Mouse (Mus musculus) gastrocnemius, adult 18-20 months (tissue): ENCODE data around the gene Cacng7. TPM values are rescaled to one million over a fixed set of nuclear protein-coding genes. Genes with fewer than 3 reads are reported as not detected.
"Not testable (repeated sequence)": the region's sequence is repeated elsewhere in the genome, so short reads cannot be mapped to it uniquely, and the experiment has no call there.

Experiments
- DNase-seq: peaks from one replicate; pipeline ENCODE4 v3.0.0; 2021; ENCODE audit warnings: low spot score
- microRNA-seq: library from miRNA; unstranded; fragments of <30 nt; microRNA quantifications from one replicate; pipeline ENCODE4 v1.2.0, GENCODE M21; 2021
- total RNA-seq, 2 experiments: library from RNA; stranded (reverse); gene quantifications; 2 replicates each; pipeline ENCODE4 v1.2.3; 2021

Cacng7 gene
- total RNA-seq, 2 experiments from 2014 or later, result 11.0 to 11.6 TPM

DNA sequence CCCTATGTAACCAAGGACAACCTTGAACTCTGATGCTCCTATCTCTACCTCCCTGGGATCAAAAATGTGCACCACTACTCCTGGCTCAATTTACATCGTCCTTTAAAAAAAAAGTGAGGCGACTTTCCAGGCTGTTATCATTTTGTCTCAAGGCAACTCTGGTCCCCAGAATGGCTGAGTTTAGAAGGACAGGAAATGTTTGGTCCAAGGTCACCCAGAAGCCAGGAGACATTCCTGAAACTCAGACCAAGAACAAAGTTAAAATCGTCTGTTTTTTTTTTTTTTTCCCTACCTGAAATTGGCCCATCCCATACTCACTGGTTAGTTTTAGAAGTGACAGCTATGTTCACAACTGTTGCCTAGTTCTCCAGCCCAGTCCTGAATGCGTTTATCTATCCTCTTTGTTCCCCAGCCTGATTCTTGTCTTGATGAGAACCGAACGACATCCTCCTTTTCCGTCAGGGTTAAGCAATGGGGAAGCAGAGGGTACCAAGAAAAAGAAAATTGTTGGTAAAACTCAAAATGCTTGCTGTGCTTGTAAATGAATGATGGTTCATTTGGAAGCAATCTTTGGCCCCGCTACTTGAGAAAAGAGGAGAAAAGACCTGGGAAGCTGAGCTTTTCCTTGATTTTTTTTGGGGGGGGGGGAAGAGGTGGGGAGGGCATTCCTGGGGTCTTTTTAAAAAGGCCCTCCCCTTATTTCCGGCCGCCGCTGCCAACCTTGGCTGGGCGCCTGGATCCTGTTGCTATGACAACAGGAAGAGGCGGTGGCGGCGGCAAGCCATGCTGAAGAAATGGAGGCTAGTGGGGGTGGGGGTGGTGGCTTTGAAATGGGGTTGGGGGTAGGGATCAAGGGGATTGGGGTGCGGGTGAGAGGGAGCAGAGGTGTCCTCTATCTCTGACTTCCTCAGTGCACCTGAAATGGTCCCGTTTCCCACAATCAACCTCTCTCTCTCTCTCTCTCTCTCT, 57.0 kb downstream of the Cacng7 start:
- no peak for DNase-seq

DNA sequence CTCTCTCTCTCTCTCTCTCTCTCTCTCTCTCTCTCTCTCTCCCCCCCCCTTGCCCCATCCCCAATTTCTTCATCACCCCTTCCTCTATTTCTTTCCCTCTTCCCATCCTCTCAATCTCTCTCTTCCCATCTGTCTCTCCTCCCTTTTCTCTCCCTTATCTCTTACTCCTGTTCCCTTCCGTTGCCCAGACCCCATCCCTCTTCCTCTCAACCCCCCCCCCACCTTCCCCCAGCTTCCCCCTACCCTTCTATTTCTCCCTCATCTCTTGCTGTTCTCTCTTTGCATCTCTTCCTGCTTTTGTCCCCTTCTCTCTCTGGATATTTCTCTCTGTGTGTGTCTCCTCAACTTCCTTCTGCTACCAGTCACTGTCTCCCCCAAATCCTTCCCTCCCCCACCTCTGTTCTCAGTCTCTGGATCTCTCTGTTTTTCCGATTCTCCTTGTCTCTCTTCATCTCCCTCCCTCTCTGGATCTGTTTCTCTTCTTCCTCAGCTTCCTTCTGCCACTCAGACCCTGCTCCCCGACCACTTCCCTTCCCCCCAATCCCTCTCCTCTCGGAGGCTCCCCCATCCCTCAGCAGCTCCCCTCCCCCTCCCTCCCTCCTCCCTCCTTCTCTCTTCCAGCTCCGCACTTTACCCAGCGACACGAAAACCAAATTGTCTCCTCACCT, 57.8 kb downstream of the Cacng7 start, which contains the start of gene Cacng8:
Gene Cacng8, plus strand, starts transcription at position 271 of the 668 bp plus-strand sequence.
- DNase-seq, result no peak

DNA sequence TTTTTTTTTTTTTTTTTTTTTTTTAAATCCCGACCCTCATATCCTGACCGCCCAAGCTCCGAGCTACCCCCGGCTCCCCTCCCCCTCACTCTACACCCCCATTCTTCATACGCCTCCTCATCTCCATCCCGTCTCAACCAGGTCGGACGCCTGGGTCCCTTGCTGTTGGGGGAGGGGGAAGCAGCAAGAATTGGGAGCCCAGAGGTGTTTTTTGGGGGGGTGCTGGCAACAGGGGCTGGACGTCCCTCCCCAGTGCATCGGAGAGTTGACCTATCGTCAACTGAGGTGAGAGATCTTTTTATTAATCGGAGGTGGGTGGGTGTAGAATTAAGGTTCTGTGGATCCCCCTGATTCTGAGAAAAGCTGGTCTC, 58.3 kb downstream of the Cacng7 start:
- DNase-seq, result no peak

DNA sequence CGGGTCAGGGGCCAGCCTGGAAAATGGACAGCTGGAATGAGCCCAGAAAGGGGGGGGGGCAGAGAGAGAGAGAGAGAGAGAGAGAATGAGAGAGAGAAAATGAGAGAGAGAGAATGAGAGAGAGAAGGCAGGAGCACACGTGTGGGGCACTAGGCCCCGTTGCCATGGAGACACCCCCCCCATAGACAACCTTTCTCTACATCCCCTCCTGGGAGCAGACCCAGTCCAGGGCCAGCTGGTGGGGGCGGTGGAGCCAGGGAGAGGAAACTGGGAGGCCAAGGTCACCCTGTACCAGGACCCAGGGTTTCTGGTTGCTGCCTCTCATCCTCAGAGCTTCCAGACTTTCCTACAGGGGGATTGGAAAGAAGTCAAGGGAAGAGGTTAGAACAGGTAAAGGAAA, 59.1 kb downstream of the Cacng7 start:
- DNase-seq, result no peak

DNA sequence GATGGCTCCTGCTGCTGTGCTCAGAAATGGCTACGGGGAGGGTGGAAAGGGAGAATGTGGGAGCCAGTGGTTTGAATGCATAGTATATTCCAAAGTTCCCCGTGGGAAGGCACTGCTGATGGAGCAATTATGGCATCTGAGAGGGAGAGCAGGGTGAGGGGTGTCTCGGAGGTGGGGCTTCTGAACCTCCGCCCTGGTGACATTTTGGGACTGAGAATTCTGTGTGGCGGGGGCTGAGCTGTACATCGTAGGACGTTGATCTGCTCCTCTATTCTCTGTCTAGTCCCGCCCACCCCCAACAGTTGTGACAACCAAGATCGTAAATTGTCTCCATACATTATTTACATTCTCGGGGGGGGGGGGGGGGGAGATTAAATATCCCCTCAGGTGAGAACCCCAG, 64.6 kb downstream of the Cacng7 start:
- DNase-seq, result no peak

DNA sequence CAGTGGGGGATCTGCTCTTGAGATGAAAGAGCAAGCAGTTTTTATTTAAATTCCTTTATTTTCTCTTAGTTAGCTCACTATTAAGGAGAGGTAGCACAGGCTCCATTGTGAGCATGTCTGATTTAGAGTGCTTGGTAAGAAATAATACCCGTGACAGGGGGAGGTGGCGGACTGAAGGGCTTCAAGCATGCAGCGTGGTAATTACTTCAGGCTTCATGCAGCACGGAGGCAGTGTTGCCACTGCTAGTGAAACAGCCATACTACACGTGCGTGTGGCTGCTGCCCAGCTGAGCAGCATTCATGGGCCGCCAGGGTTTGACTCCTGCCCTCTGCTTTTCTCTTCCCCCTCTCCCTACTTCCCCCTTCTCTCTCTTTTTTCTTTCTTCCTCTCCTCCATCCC, 65.0 kb downstream of the Cacng7 start:
- no peak for DNase-seq

DNA sequence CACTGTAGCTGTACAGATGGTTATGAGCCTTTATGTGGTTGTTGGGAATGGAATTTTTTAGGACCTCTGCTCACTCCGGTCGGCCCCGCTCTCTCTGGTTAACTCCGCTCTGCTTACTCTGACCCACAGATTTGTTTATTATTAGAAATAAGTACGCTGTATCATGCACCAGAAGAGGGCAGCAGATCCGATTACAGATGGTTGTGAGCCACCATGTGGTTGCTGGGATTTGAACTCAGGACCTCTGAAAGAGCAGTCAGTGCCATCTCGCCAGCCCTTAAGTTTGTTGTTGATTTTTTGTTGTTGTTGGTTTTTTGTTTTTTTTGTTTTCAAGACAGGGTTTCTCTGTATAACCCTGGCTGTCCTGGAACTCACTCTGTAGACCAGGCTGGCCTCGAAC, 65.6 kb downstream of the Cacng7 start:
- not testable (repeated sequence) for DNase-seq

DNA sequence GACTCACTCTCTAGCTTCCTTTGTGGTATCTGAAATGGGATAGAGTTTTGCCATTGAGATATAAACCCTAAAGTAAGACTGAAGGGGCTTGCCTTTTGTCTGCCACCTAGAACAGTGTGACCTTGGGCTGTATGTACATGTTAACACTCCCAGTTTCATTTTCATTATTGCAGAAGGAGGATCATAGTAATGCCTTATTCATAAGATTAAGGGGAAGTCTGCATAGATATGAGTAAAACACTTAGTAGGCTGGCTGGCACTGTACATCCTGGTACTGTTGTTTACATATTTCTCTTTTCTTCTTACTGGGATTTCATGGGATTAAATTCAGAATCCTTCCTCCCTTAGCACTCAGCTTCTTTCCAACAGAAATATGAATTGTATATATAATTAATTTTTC, 67.2 kb downstream of the Cacng7 start:
- DNase-seq, result no peak

DNA sequence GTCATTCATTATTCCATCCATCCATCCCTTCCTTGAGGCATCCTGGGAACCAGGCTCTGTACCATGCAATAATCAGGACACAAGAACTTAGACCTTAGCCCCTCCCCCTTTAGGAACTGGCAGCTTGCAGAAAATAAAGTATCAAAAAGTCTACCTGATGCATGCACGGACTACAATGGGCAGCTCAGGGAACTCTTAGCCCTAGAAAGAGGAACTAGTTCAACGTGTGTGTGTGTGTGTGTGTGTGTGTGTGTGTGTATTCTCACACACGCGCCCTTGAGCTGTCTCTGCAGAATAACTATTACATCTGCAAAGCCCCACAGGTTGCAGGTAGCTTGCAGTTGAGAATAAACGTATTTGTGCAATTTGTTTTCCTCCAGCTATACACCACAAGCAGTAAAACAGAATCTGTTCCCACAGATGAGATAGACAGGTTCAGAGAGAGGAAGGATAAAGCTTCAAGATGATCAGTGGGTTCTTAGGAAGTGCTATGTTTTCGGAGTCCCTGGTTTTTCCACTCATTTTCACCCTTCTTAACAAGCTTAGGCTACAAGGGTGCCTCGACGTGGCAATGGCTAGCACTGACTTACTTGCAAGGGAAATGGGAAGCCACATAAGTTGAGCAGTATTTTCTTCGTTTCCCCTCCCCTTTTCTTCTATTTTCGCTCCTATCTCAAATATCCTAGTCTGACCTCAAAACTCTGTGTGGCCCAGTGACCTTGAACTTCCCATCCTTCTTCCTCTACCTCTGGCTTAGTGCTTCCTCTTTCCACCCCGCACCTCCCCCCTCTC, 77.2 kb downstream of the Cacng7 start:
- DNase-seq, result no peak

DNA sequence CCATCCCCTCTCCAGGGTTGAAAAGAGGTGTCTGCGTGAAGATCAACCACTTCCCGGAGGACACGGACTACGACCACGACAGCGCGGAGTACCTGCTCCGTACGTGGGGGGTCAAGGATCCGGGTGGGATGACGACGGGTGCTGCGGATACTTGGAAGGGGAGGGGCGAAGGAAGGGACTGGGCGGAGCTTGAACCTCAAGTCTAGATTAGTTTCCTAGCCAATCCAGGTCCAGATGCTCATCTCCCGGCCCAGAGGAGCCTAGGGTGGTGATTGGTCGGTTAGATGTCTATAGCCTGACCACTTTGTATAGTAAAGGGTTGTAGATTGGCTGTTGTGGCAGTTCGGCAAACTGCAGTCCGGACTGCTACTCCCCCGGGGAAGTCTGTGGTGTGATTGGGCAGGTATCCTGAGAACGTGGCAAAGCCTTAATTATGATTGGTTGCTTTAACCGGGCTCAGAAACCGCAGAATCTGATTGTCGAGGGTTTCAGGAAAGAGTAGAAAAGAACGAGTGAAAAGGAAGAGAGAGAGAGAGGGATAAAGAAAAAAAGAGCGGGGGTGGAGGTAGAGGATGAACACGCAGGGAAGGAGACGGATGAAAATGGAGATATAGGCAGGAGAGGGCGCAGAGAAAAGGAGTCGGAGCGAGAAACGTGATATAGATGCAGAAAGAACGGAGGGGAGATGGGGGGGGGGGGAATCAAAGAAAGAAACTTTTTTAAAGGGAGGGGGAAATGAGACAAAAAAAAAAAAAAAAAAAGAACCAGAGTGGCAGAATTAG, 78.6 kb downstream of the Cacng7 start:
- no peak for DNase-seq

DNA sequence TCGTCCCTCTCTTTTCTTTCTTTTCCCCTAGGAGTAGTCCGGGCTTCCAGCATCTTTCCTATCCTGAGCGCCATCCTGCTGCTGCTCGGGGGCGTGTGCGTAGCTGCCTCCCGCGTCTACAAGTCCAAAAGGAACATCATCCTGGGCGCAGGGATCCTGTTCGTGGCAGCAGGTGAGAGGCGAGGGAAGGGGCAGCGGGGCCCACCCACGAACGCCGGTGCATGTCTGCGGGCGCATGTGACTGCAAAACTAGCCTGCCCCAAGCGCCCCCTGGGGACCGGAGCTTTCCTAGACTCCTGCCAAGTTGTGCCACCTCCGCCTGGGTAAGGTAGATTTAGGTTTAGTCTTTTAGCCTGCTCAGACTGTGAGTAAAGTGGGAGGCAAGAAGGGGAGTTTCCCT, 79.3 kb downstream of the Cacng7 start:
- DNase-seq, result no peak

DNA sequence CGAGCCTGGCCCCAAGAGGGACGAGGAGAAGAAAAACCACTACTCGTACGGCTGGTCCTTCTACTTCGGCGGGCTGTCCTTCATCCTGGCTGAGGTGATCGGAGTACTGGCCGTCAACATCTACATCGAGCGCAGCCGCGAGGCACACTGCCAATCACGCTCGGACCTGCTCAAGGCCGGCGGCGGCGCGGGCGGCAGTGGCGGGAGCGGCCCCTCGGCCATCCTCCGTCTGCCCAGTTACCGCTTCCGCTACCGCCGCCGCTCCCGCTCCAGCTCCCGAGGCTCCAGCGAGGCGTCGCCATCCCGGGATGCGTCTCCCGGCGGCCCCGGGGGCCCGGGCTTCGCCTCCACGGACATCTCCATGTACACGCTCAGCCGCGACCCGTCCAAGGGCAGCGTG, 82.1 kb downstream of the Cacng7 start:
- no peak for DNase-seq

DNA sequence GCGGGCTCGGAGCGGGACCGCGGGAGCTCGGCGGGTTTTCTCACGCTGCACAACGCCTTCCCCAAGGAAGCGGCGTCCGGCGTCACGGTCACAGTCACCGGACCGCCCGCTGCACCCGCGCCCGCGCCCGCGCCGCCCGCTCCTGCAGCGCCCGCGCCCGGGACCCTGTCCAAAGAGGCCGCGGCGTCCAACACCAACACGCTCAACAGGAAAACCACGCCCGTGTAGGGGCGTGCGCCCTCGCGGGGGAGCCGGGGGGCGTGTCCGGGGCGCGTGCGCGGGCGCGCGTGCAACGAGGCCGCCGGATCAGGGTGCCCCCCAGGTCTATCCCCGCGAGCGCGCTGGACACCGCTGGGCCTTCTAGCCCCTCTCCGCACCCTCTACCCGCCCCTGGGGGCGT, 82.6 kb downstream of the Cacng7 start:
- peak; percentile 28 for DNase-seq

Small RNA genes lying within 50 kb of the gene (microRNA-seq; reads per million reads assigned to microRNA genes)
- 5.5 reads per million, percentile 12 among the genes with 10 or more reads in this experiment for gene Gm23450

Other genes starting within 250 kb of the Cacng7 start
- gene AU018091, start 163.8 kb upstream of the Cacng7 start, total RNA-seq, result not detected
- gene Nlrp12, start 83.2 kb upstream of the Cacng7 start, total RNA-seq, result not detected
- 10 to 100 TPM; 21.1 to 38.5 TPM for gene Myadm, start 43.9 kb upstream of the Cacng7 start, total RNA-seq
- under 1 TPM; 0.30 to 0.76 TPM for gene Prkcg, start 43.8 kb upstream of the Cacng7 start, total RNA-seq
- not detected for gene Cacng8, start 57.7 kb downstream of the Cacng7 start, total RNA-seq
- 100 to 1,000 TPM; 125 to 129 TPM for gene Cacng6, start 91.2 kb downstream of the Cacng7 start, total RNA-seq
- under 1 TPM in 1 of 2 experiments, not detected in 1; 0.14 TPM for gene Tarm1, start 169.7 kb downstream of the Cacng7 start, total RNA-seq